Mouse (Mus musculus): ENCODE results near the gene Rnf24. TPM values are rescaled to one million over a fixed set of nuclear protein-coding genes. Genes with fewer than 3 reads are reported as not detected.
A peak's percentile ranks its signal among the peaks of the same experiment; 100 is the strongest.

The Rnf24 gene
- total RNA-seq, 1 experiment from 2014 or later, result 6.2 TPM

DNA sequence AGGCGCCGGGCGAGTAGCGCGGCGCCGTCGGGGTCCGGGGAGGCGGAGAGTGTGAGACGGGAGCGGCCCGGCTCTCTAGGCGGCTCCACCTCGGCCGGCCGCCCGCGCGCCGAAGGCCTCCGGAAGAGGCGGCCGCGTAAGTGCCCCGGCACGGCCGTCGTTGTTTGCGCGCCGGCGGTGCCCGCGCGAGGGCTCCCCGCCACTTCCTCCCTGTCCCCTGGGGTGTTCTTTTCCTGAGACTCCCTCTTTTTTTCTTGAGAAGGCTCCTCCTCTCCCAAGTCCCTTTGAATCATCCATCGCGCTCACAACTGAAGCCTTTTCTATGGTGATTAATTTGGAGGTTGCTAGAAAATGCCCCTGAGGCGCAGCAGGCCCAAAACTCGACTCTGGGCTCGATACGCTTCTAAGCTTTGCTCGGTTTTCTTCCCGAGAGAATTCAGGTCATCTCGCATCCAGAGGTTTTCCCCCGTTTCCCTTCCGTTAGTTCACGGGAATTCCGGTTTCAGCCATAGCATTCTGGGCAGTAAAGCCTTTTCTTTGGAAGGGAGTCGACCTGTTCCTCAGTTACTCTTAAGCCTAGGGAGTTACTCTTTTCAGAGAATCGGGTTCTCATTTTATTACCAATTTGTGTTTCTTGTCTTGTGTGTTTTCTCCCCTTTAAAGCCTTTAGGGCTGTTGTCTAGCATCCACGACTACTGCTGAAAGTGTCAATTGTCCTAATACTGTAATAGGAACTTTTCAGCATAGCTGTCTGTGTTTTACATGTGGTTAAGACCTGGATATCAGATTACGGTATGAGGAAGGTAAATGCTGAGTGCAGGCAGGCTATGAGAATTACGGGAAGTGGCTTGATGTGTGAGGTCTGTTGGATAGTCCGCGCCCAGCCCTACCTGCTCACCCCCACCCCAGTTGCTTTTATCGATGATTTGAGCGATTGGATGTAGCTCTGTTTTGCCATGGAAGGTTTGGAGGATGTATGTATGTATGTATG is 89.7 kb downstream of the Rnf24 start:
- no peak for DNase-seq

DNA sequence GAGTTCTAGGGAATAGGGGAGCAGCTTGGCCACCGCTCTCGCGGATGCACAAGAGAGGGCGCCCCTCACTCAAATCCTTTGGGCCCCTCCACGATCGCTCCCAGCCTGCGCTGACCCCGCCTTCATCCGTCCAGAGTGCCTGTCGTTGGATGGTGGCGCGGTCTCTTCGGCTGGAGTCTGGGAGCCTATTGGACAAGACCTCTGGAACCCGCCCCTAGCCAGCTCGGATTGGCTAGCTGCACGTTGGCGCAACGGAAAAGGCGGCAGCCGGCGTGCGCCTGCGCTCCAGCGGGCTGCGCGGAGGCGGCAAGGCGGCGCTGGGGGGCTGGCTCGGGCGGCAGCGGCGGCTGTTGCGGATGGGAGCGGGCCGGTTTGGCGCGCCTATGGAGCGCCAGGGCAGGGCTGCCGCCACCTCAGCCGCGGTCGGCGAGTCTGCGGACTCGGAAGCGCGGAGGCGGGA is 90.4 kb downstream of the Rnf24 start, which contains the start of gene Pank2:
Gene Pank2, plus strand, starts transcription at position 283 of the 460 bp plus-strand sequence.
- peak; percentile 96 for DNase-seq

GRCm38 (mm10) chr2:131261481-131262212 is 91.0 kb downstream of the Rnf24 start:
- no peak for DNase-seq

DNA sequence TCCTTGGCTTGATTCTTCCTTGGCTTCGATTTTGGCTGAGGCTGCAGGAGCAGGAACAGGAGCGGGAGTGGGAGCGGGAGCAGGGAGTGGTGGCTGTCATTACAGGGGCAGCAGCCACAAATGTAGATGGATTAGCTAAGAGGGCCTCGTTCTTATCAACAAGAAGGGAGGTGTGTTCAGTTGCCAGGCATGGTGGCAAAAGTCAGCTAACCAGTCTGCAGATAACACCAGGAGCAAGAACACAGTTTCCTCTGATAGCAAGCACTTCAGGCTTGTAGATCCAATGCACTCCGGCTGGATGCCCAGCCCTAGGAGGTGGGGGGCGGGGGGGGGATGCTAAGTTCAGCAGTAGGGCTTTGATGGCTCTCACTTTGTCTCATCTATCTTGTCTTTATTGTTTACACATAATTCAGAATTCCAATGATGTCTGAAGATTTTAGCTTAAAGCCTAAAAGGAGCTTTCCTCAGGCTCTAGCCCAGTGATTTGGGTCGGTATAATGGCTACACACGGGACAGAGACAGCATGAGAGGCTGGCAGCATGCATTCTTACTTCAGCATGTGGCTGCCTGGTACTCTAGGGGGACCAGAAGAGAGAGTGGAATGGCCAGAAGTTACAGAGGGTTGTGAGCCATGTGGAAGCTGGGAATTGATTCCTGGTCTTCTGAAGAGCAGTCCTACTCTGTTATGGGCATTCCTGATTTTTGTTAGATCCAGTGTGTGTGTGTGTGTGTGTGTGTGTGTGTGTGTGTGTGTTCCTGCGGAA is 92.0 kb downstream of the Rnf24 start:
- DNase-seq, result no peak

DNA sequence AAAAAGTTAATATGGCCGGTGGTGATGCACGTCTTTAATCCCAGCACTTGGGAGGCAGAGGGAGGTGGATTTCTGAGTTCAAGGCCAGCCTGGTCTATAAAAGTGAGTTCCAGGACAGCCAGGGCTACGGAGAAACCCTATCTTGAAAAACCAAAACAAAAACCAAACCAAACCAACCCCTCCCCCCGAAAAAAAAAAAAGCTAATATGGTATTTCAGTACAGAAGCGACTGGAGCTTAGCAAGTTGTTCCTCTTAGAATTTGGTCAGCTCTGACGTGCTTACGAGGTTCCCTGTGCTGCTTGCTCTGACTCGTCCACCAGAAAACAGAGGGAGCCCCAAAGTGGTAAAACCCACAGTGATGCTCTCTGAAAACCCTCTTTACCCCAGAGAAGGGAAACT is 94.0 kb downstream of the Rnf24 start:
- DNase-seq, result no peak

DNA sequence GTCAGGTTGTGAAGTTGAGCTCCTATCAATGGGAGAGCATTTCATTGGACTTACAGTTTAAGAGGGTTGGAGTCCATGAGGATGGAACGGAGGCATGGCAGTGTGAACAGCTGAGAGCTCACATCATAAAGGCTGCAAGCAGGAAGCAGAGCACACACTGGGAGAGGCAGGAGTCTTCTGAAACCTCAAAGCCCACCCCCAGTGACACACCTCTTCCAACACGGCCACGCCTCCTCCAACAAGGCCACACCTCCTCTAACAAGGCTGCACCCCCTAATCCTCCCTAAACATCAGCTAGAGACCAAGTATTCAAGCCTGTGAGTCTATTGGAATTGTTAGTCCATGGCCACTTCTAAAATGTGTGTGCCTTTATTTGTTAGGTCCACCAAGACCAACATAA is 97.0 kb downstream of the Rnf24 start:
- no peak for DNase-seq

DNA sequence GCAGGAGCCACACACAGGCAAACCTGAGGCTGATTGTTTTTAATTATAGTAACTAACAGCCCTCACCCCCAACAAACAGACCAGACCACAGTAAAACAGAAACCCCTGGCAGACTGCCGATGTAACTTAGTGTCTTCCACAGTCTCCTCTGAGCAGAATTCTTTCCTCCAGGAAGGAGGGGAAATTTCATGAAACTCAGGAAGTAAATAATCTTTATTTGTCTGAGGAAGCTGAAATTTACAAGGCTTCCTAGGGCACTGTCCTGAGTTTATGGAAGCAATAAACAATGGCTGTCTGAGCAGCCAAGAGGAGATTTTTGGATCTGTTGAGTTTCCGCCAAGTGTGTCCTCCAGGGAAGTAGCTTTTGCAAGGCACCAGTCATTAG is 98.4 kb downstream of the Rnf24 start:
- DNase-seq, result peak; percentile 15

DNA sequence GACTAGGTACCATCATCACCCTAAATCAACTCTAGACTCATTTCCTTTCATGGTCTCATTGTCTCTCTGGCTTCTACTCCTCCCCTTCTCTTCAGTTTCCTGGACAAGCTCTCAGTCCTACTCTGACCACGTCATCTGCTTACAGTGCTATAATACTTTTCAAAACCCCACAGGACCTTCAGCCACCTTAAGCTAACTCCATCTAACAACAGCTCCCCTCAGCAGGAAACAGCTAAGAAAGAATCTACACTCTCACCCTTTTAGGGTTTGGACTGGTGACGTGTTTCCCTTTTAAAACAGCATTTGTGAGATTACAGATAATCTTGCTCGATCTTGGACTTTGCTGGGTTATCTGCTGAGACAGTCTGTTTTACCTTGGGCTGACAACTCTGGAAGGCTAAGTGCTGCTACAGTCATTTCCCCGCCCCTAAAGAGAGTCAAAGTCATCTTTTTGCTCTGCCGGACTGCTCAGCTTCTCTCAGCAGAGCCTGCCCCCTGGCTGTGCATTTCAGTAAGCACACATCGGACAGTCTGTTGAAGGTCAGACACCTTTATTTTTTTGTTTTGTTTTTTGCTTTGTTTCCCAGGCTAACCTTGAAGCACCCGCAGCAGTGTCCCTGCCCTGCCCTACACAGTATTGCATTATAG is 98.9 kb downstream of the Rnf24 start:
- DNase-seq, result peak; percentile 65

Small RNAs within 50 kb of the gene (microRNA-seq; reads per million reads assigned to microRNA genes)
- 42.5 to 47.3 reads per million in 2 experiments for gene Mir103-2

Other genes with a start within 250 kb of the Rnf24 start
- gene Hspa12b, start 225.6 kb downstream of the Rnf24 start, total RNA-seq (2021), result 10.8 and 12.2 TPM in 2 replicates
- gene Gm11037, start 219.4 kb downstream of the Rnf24 start, total RNA-seq (2021), result not detected in 2 replicates
- gene 1700037H04Rik, start 192.8 kb downstream of the Rnf24 start, total RNA-seq (2021), result 59.8 and 74.8 TPM in 2 replicates
- gene Cenpb, start 172.8 kb downstream of the Rnf24 start, total RNA-seq (2021), result 52.9 and 66.5 TPM in 2 replicates
- gene Cdc25b, start 165.9 kb downstream of the Rnf24 start, total RNA-seq (2021), result 8.3 and 10.8 TPM in 2 replicates
- 5.0 and 7.6 TPM in 2 replicates for gene Spef1, start 165.6 kb downstream of the Rnf24 start, total RNA-seq (2021)
- gene Ap5s1, start 145.8 kb downstream of the Rnf24 start, total RNA-seq (2021), result 18.6 and 24.5 TPM in 2 replicates
- 44.2 and 45.9 TPM in 2 replicates for gene Mavs, start 118.8 kb downstream of the Rnf24 start, total RNA-seq (2021)
- gene Pank2, start 90.4 kb downstream of the Rnf24 start, total RNA-seq (2021), result 65.7 and 72.4 TPM in 2 replicates
- gene Smox, start 138.6 kb upstream of the Rnf24 start, total RNA-seq (2021), result 24.9 and 25.2 TPM in 2 replicates
- gene Adra1d, start 209.4 kb upstream of the Rnf24 start, total RNA-seq (2021), result 19.2 and 36.8 TPM in 2 replicates